Mouse (Mus musculus): Measurements from ENCODE around the gene Nav2. TPM values are rescaled to one million over a fixed set of nuclear protein-coding genes. Genes with fewer than 3 reads are reported as not detected.

Nav2 gene
- 1.2 and 1.3 TPM in 2 replicates for polyA plus RNA-seq (2012; ENCODE audit: insufficient read depth, low replicate concordance)

GRCm38 (mm10) chr7:48908521-48909341, at the start of gene Nav2:
Nav2 (plus strand) TSS chr7:48908716.
- no peak for TF ChIP-seq FLI1 (IDR thresholded peaks at IDR 0.05; ENCODE audit: low read length)
- no peak for TF ChIP-seq GATA1 (IDR thresholded peaks at IDR 0.05; ENCODE audit: borderline replicate concordance, low read length)
- no peaks in the 10 kb centered on the region for H3K36me3 ChIP-seq (replicated peaks; ENCODE audit: low read length)
- H3K27me3 ChIP-seq (replicated peaks): peaks cover 2% of the 10 kb centered on the region
- H3K4me3 ChIP-seq (replicated peaks): peak within 1 kb of the TSS; percentile 80
- peaks cover 41% of the 10 kb centered on the region for H3K4me1 ChIP-seq
- no peaks in the 10 kb centered on the region for H3K9me3 ChIP-seq

- Histone ChIP-seq H3K36me3 (replicated peaks; ENCODE audit: low read length) (peaks cover 30% of the 10 kb centered on the region), H3K9me3 (no peaks in the 10 kb centered on the region), H3K27me3 (replicated peaks) (no peaks in the 10 kb centered on the region), H3K4me1 (peaks cover 86% of the 10 kb centered on the region), H3K4me3 (replicated peaks) (peak overlapping the region; percentile 50)
- TF ChIP-seq GATA1 (IDR thresholded peaks at IDR 0.05; ENCODE audit: borderline replicate concordance, low read length) (no peak), FLI1 (IDR thresholded peaks at IDR 0.05; ENCODE audit: low read length) (0 out of 2 replicates have a peak, but pooled peaks have one; percentile 18)
Measured at GRCm38 (mm10) chr7:48859362-48859761, 49.2 kb upstream of the Nav2 start.

DNA sequence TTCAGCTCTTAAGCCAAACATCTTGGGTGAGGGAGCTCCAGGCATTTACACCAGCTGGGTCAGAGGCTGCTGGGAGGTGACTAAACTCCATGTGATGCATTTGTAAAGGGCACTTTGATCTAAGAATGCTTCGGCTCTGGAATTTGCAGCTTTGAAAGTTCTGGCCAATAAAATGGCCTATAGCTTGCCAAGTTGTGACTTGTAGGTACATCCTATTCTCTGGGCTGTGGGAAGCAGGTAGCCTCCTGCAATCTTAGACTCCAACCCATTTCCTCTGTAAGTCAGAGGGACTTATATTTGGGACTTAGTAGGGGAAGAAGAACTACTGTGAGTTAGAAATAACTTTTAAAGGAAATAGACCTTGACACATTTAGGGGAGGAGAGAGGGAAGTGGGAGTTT, 47.6 kb upstream of the Nav2 start:
- H3K36me3 ChIP-seq (replicated peaks; ENCODE audit: low read length): peaks cover 34% of the 10 kb centered on the region
- H3K4me1 ChIP-seq: peaks cover 94% of the 10 kb centered on the region
- H3K4me3 ChIP-seq (replicated peaks): peak overlapping the region; percentile 50
- H3K27me3 ChIP-seq (replicated peaks): no peaks in the 10 kb centered on the region
- TF ChIP-seq FLI1 (IDR thresholded peaks at IDR 0.05; ENCODE audit: low read length) (0 out of 2 replicates have a peak, but pooled peaks have one; percentile 4), GATA1 (IDR thresholded peaks at IDR 0.05; ENCODE audit: borderline replicate concordance, low read length) (no peak)
- no peaks in the 10 kb centered on the region for H3K9me3 ChIP-seq

DNA sequence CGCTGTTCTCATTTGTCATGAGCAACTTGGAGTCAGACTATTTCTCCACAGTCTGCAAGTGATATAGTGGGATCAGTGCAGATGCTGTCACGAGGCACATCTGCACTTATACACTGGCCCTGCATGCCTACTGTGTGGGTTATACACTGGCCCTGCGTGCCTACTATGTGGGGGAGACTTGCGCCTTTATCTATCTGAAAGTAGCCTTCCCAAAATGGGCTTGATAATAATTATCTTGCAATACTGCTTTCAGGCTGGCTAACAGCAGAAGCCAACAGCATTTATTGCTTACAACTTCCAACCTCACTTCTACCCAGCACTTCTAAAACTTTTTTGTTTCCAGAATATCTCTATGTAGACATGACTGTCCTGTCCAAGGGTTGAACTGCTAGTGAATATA, 46.7 kb upstream of the Nav2 start:
- no peaks in the 10 kb centered on the region for H3K9me3 ChIP-seq
- no peaks in the 10 kb centered on the region for H3K27me3 ChIP-seq (replicated peaks)
- H3K36me3 ChIP-seq (replicated peaks; ENCODE audit: low read length): peaks cover 36% of the 10 kb centered on the region
- peaks cover 89% of the 10 kb centered on the region for H3K4me1 ChIP-seq
- no peak for TF ChIP-seq GATA1 (IDR thresholded peaks at IDR 0.05; ENCODE audit: borderline replicate concordance, low read length)
- TF ChIP-seq FLI1 (IDR thresholded peaks at IDR 0.05; ENCODE audit: low read length): no peak
- H3K4me3 ChIP-seq (replicated peaks): peak overlapping the region; percentile 55

- no peak for TF ChIP-seq FLI1 (IDR thresholded peaks at IDR 0.05; ENCODE audit: low read length)
- TF ChIP-seq GATA1 (IDR thresholded peaks at IDR 0.05; ENCODE audit: borderline replicate concordance, low read length): no peak
- Histone ChIP-seq H3K9me3 (no peaks in the 10 kb centered on the region), H3K27me3 (replicated peaks) (no peaks in the 10 kb centered on the region), H3K36me3 (replicated peaks; ENCODE audit: low read length) (peaks cover 45% of the 10 kb centered on the region), H3K4me1 (peaks cover 94% of the 10 kb centered on the region), H3K4me3 (replicated peaks) (no peak overlapping the region)
Measured at GRCm38 (mm10) chr7:48864199-48864598, 44.3 kb upstream of the Nav2 start.

DNA sequence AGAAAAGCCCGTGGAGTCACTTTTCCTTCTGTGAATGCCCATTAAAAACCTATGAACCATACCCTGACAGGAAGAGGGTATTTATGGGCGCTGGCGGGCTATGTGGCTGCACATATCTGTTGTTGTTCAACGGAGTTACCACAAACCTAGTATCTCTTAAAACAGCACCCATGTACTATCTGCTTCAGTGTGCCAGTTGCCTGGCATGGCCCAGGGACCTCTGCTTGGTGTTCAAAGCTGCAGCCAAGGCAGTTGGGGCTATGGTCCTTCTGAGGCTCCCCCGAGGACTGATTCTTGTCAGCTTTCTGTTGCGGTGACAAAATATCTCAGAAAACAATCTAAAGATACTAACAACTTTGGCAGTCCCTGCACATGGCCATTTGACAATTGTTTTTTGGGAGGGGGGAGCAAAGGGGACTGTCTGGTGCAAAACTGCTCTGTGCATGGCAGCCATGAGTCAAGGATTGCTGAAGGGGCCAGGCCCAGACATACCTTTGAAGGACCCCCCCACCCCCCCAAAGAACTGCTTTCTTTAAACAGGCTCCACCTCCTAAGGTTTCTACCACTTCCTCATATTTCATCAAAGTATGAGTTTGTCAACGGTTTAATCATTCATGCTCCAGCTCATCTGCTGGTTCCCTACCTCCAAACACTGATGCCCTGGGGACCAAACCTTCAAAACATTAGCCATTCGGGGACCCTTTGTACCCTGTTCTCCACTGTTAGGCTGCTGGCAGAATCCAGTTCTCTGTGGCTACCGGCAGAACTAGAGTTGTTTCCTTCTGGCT, 43.7 kb upstream of the Nav2 start:
- Histone ChIP-seq H3K4me3 (replicated peaks) (peak overlapping the region; percentile 33), H3K9me3 (no peaks in the 10 kb centered on the region), H3K27me3 (replicated peaks) (no peaks in the 10 kb centered on the region), H3K36me3 (replicated peaks; ENCODE audit: low read length) (peaks cover 52% of the 10 kb centered on the region), H3K4me1 (peaks cover 94% of the 10 kb centered on the region)
- TF ChIP-seq GATA1 (IDR thresholded peaks at IDR 0.05; ENCODE audit: borderline replicate concordance, low read length) (no peak), FLI1 (IDR thresholded peaks at IDR 0.05; ENCODE audit: low read length) (no peak)

DNA sequence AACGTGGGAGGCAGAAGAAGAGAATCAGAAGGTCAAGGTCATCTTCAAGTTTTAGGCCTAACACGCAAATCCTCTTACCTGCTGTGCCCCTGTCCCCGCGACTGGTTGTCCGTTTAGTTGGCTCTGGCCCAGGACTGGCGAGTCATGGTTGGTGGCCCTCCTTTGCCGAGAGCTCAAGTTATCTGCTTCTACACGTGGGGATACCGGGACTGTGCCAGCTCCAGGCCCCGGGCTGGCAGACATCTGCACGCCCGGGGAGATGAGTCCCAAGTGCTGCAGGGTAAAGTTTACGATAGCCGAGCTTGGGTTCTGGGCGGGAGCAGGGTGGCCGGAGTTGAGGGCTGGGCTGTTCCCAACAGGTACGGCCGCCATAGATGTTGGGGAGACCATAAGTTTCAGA, 40.9 kb upstream of the Nav2 start:
- Histone ChIP-seq H3K4me3 (replicated peaks) (no peak overlapping the region), H3K4me1 (peaks cover 92% of the 10 kb centered on the region), H3K9me3 (no peaks in the 10 kb centered on the region), H3K36me3 (replicated peaks; ENCODE audit: low read length) (peaks cover 75% of the 10 kb centered on the region), H3K27me3 (replicated peaks) (no peaks in the 10 kb centered on the region)
- TF ChIP-seq GATA1 (IDR thresholded peaks at IDR 0.05; ENCODE audit: borderline replicate concordance, low read length): no peak
- TF ChIP-seq FLI1 (IDR thresholded peaks at IDR 0.05; ENCODE audit: low read length): no peak

GRCm38 (mm10) chr7:48870144-48870543, 38.4 kb upstream of the Nav2 start:
- no peaks in the 10 kb centered on the region for H3K9me3 ChIP-seq
- TF ChIP-seq GATA1 (IDR thresholded peaks at IDR 0.05; ENCODE audit: borderline replicate concordance, low read length): no peak
- TF ChIP-seq FLI1 (IDR thresholded peaks at IDR 0.05; ENCODE audit: low read length): no peak
- peaks cover 99% of the 10 kb centered on the region for H3K36me3 ChIP-seq (replicated peaks; ENCODE audit: low read length)
- peaks cover 80% of the 10 kb centered on the region for H3K4me1 ChIP-seq
- H3K4me3 ChIP-seq (replicated peaks): no peak overlapping the region
- H3K27me3 ChIP-seq (replicated peaks): no peaks in the 10 kb centered on the region

DNA sequence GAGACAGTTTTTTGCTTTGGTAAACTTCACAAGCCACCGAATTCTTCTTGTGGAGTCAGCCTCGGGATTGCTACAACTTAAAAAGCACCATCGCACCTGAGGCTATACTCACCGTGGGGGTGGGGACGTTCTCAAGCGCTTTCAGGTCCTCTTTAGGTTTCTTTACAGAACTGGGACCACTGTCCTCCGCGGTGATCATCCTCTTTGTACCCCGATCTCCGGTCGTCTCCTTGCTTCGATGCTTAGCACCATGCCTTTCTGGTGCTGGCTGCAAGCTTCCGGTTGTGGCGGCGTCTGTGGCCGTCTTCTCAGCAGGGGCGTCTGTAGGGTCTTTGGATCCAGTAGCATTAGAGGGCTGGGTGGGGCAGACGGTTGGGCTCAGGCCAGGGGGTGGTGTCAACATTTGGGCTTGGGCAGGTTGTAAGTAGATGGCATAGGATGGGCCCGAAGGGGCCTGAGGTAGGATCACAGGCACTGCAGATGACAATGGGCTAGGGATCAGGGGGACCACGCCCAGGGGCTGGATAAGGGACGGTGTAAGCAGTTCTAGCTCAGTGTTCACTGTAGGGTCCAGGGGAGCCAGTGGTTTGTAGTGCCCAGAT, 37.8 kb upstream of the Nav2 start:
- H3K9me3 ChIP-seq: no peaks in the 10 kb centered on the region
- H3K27me3 ChIP-seq (replicated peaks): no peaks in the 10 kb centered on the region
- peak overlapping the region; percentile 69 for H3K4me3 ChIP-seq (replicated peaks)
- TF ChIP-seq GATA1 (IDR thresholded peaks at IDR 0.05; ENCODE audit: borderline replicate concordance, low read length): no peak
- TF ChIP-seq FLI1 (IDR thresholded peaks at IDR 0.05; ENCODE audit: low read length): no peak
- peaks cover 80% of the 10 kb centered on the region for H3K4me1 ChIP-seq
- H3K36me3 ChIP-seq (replicated peaks; ENCODE audit: low read length): peaks cover 99% of the 10 kb centered on the region
